Mouse (Mus musculus) liver, embryonic 14.5 days (tissue): ENCODE data around the gene Zfp799. TPM values are rescaled to one million over a fixed set of nuclear protein-coding genes. Genes with fewer than 3 reads are reported as not detected.

Experiments used
- ATAC-seq: fragments of 200-750 bp; cut with Nextera tagmentation; 2 replicates; pipeline ENCODE4 v1.8.0; 2017; ENCODE audit warnings: moderate number of reproducible peaks, mild to moderate bottlenecking, moderate library complexity; ENCODE audit not compliant: insufficient read depth
- DNase-seq, 3 experiments: peaks; one replicate each; pipeline ENCODE4 v3.0.0-alpha.2; 2012 to 2013; ENCODE audit warnings: low read depth in 3 of 3, low spot score in 3 of 3
- H3K27ac ChIP-seq: fragments of 300-500 bp; sonication (generic); 2 replicates; pipeline ENCODE4 v1.5.1; 2014; ENCODE audit warnings: moderate library complexity, mild to moderate bottlenecking, control low read depth, inconsistent platforms
- H3K27me3 ChIP-seq: fragments of 300-500 bp; sonication (generic); 2 replicates; pipeline ENCODE4 v1.6.1; 2014; ENCODE audit warnings: mild to moderate bottlenecking, low read length, moderate library complexity; ENCODE audit not compliant: control insufficient read depth, insufficient read depth
- H3K36me3 ChIP-seq: fragments of 300-500 bp; sonication (generic); replicated peaks from 2 replicates; pipeline ENCODE4 v1.6.1; 2014; ENCODE audit warnings: low read depth; ENCODE audit not compliant: control insufficient read depth, insufficient read depth
- H3K4me1 ChIP-seq, 2 experiments: fragments of 200-500 bp in 1 of 2; fragments of 300-500 bp in 1 of 2; sonication (generic) in 1 of 2; replicated peaks; 2 replicates each; pipeline ENCODE4 v1.6.1; 2012 to 2014; ENCODE audit warnings: antibody characterized with exemption in 1 of 2, inconsistent platforms in 1 of 2, low read length in 1 of 2; ENCODE audit not compliant: control insufficient read depth in 2 of 2, insufficient read depth in 2 of 2
- H3K4me2 ChIP-seq: fragments of 300-500 bp; sonication (generic); 2 replicates; pipeline ENCODE4 v1.6.1; 2014; ENCODE audit warnings: low read depth, mild to moderate bottlenecking, control low read depth, moderate library complexity
- H3K4me3 ChIP-seq, 2 experiments: fragments of 200-500 bp in 1 of 2; fragments of 300-500 bp in 1 of 2; sonication (generic) in 1 of 2; 2 replicates each; pipeline ENCODE4 v1.5.1; 2012 to 2014; ENCODE audit warnings: low read depth in 2 of 2, low read length in 2 of 2, mild to moderate bottlenecking in 2 of 2, control low read depth in 1 of 2, inconsistent platforms in 1 of 2, moderate library complexity in 1 of 2; ENCODE audit not compliant: insufficient read depth in 1 of 2
- H3K9ac ChIP-seq: fragments of 300-500 bp; sonication (generic); replicated peaks from 2 replicates; pipeline ENCODE4 v1.6.1; 2014; ENCODE audit warnings: mild to moderate bottlenecking, control low read depth, moderate library complexity
- H3K9me3 ChIP-seq: fragments of 300-500 bp; sonication (generic); 2 replicates; pipeline ENCODE4 v1.6.1; 2016; ENCODE audit warnings: low read length, mixed read lengths; ENCODE audit not compliant: control insufficient read depth
- CTCF ChIP-seq: IDR thresholded peaks from 2 replicates; pipeline ENCODE4 v1.5.1; 2016; ENCODE audit warnings: antibody characterized with exemption, low read depth, control low read depth
- EP300 ChIP-seq: IDR thresholded peaks from 2 replicates; pipeline ENCODE4 v1.6.1; 2016; ENCODE audit warnings: antibody characterized with exemption, low read depth
- WGBS: fragments of 180-500 bp; shearing (Covaris S2); extraction: QIAGEN DNeasy Blood & Tissue Kit; methylation state at CpG from one replicate; pipeline ENCODE4 v1.1.7; 2014; ENCODE audit not compliant: insufficient replicate concordance; 5-methylcytosine and 5-hydroxymethylcytosine counted together
- polyA plus RNA-seq, 2 experiments: library from polyadenylated mRNA; depleted of rRNA in 1 of 2; stranded (reverse) in 1 of 2; unstranded in 1 of 2; fragments of >200 nt; fragmentation: Nextera tagmentation in 1 of 2; extraction: Ambion mirVana in 1 of 2; gene quantifications; 2 replicates each; pipeline versions ENCODE4 v1.2.1 to v1.2.3; 2012 to 2014

Gene Zfp799
- polyA plus RNA-seq, 2 experiments = 0.71 to 1.0 TPM

DNA sequence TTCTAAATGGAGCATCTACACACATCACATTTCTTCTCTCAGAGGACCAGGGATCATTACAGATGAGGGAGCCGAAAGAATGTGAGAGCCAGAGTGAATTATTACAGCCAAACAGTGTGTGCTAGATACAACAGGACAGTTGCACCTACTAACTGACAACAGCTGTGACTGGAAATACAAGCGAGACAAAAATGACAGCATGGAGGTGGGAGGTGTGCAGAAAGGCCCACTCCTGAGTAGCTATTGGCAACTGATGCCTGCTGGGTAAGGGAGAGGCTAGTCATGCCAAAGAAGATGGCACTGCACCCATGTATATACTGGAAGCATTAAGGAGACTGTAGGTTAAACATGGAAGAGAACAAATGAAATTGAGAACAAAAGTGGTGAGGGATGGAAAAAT lies 63.6 kb downstream of the Zfp799 start:
- TF ChIP-seq CTCF (no peak), EP300 (no peak)
- Histone ChIP-seq H3K27me3 (no peaks in the 10 kb centered on the region), H3K36me3 (peaks cover 44% of the 10 kb centered on the region), H3K27ac (no peak overlapping the region), H3K4me3 (no peak overlapping the region), H3K4me2 (no peak overlapping the region), H3K9me3 (no peaks in the 10 kb centered on the region), H3K9ac (no peak overlapping the region), H3K4me1 (no peaks in the 10 kb centered on the region)
- DNase-seq = no peak
- ATAC-seq = no peak
- 93% methylated on average over 2 of the region's 2 CpGs for WGBS

Other genes with a start within 250 kb of the Zfp799 start
- gene Cyp4f37, start 209.0 kb downstream of the Zfp799 start, polyA plus RNA-seq (2012; rRNA removed) = not detected in 2 replicates
- not detected in 2 replicates for gene Cyp4f37, start 209.0 kb downstream of the Zfp799 start, polyA plus RNA-seq (2014; fragmentation: Nextera tagmentation; extraction: Ambion mirVana)
- not detected in 2 replicates for gene Cyp4f40, start 171.4 kb downstream of the Zfp799 start, polyA plus RNA-seq (2012; rRNA removed)
- gene Cyp4f40, start 171.4 kb downstream of the Zfp799 start, polyA plus RNA-seq (2014; fragmentation: Nextera tagmentation; extraction: Ambion mirVana) = not detected in 2 replicates
- gene Cyp4f15, start 144.6 kb downstream of the Zfp799 start, polyA plus RNA-seq (2012; rRNA removed) = 3.9 and 4.4 TPM in 2 replicates
- 2.3 and 3.0 TPM in 2 replicates for gene Cyp4f15, start 144.6 kb downstream of the Zfp799 start, polyA plus RNA-seq (2014; fragmentation: Nextera tagmentation; extraction: Ambion mirVana)
- 7.4 and 8.0 TPM in 2 replicates for gene Zfp871, start 42.0 kb downstream of the Zfp799 start, polyA plus RNA-seq (2012; rRNA removed)
- 9.4 and 10.6 TPM in 2 replicates for gene Zfp871, start 42.0 kb downstream of the Zfp799 start, polyA plus RNA-seq (2014; fragmentation: Nextera tagmentation; extraction: Ambion mirVana)
- 0.06 and 0.10 TPM in 2 replicates for gene Zfp811, start 20.3 kb downstream of the Zfp799 start, polyA plus RNA-seq (2012; rRNA removed)
- gene Zfp811, start 20.3 kb downstream of the Zfp799 start, polyA plus RNA-seq (2014; fragmentation: Nextera tagmentation; extraction: Ambion mirVana) = 0.04 and 0.11 TPM in 2 replicates
- gene Zfp870, start 61.4 kb upstream of the Zfp799 start, polyA plus RNA-seq (2012; rRNA removed) = 0.55 and 0.79 TPM in 2 replicates
- gene Zfp870, start 61.4 kb upstream of the Zfp799 start, polyA plus RNA-seq (2014; fragmentation: Nextera tagmentation; extraction: Ambion mirVana) = 1.5 and 2.8 TPM in 2 replicates
- 0.02 TPM in 1 of 2 replicates, not detected in the other for gene Cyp4f14, start 87.1 kb upstream of the Zfp799 start, polyA plus RNA-seq (2012; rRNA removed)
- not detected in 2 replicates for gene Cyp4f14, start 87.1 kb upstream of the Zfp799 start, polyA plus RNA-seq (2014; fragmentation: Nextera tagmentation; extraction: Ambion mirVana)
- 3.3 and 3.6 TPM in 2 replicates for gene Cyp4f13, start 117.1 kb upstream of the Zfp799 start, polyA plus RNA-seq (2012; rRNA removed)
- gene Cyp4f13, start 117.1 kb upstream of the Zfp799 start, polyA plus RNA-seq (2014; fragmentation: Nextera tagmentation; extraction: Ambion mirVana) = 4.1 and 6.0 TPM in 2 replicates
- gene Zfp472, start 135.6 kb upstream of the Zfp799 start, polyA plus RNA-seq (2012; rRNA removed) = 1.3 and 2.3 TPM in 2 replicates
- gene Zfp472, start 135.6 kb upstream of the Zfp799 start, polyA plus RNA-seq (2014; fragmentation: Nextera tagmentation; extraction: Ambion mirVana) = 6.1 and 6.8 TPM in 2 replicates
- 1.1 and 1.8 TPM in 2 replicates for gene Zfp952, start 162.9 kb upstream of the Zfp799 start, polyA plus RNA-seq (2012; rRNA removed)
- 2.2 and 2.3 TPM in 2 replicates for gene Zfp952, start 162.9 kb upstream of the Zfp799 start, polyA plus RNA-seq (2014; fragmentation: Nextera tagmentation; extraction: Ambion mirVana)
- gene Zfp763, start 203.1 kb upstream of the Zfp799 start, polyA plus RNA-seq (2012; rRNA removed) = 0.61 and 1.1 TPM in 2 replicates
- 1.8 and 2.0 TPM in 2 replicates for gene Zfp763, start 203.1 kb upstream of the Zfp799 start, polyA plus RNA-seq (2014; fragmentation: Nextera tagmentation; extraction: Ambion mirVana)
- gene 4921501E09Rik, start 237.8 kb upstream of the Zfp799 start, polyA plus RNA-seq (2012; rRNA removed) = not detected in 2 replicates
- not detected in 2 replicates for gene 4921501E09Rik, start 237.8 kb upstream of the Zfp799 start, polyA plus RNA-seq (2014; fragmentation: Nextera tagmentation; extraction: Ambion mirVana)